Mouse (Mus musculus): ENCODE data around the gene Iffo1. TPM values are rescaled to one million over a fixed set of nuclear protein-coding genes. Genes with fewer than 3 reads are reported as not detected.

The Iffo1 gene
- polyA plus RNA-seq, 1 experiment from 2014 or later, result 8.8 TPM

DNA sequence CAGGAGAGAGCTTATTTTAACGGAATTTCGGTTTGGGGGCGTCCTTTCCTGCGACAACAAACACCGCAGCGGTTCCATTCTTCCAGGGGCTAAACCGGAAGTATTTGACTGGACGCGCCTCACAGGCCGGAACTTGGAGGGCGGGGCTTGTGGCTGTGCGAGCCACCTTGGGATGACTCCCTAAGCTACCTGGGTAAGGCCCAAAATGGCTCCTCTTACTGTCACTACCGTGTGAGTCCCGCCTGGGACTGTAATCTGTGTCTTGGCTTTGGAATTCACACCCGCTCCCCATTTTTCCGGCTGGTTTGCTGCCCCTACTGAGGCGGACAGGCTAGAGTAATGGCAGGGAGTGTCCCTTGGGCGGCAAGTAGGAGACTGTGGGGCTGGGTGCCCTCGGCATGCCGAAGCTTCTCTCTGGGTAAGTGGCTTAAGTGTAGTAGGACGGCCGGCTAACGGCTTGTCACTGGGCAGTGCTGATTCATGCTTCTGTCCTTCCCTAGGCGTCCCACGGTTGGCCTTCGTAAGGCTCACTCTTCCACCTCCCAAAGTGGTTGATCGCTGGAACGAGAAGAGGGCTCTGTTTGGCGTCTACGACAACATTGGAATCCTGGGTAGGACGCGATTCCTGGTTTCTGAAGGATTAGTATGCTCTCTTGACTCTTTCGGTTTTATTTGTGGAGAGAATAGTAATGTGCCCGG, 47.1 kb downstream of the Iffo1 start:
- ATAC-seq (ENCODE audit: insufficient read depth, low FRiP score), result peak; percentile 95

DNA sequence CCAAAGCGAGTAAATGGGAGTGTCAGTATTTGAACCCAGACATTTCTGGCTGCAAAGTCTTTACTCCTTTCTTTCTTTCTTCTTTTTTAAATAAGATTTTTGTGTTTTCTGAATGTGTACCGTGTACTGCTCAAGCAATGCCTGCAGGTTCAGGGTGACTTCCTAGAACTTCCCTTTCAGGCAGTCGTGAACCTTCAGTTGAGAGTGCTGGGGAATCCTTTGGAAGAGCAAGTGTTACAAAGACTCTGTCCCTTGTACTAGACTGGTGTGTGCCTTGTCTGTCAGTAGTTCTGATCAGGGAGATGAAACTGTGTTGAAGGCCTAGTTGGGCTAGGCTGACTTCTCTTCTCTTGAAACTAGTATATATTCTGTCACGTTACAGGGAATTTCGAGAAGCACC, 47.8 kb downstream of the Iffo1 start:
- Histone ChIP-seq H3K4me1 (ENCODE audit: control insufficient read depth, insufficient read depth, low read length) (peaks cover 15% of the 10 kb centered on the region), H3K4me3 (replicated peaks; ENCODE audit: low read length) (peak overlapping the region; percentile 91), H3K9me3 (replicated peaks; ENCODE audit: control insufficient read depth, low read length) (no peaks in the 10 kb centered on the region), H3K36me3 (ENCODE audit: control insufficient read depth, insufficient read depth, low read length) (peaks cover 14% of the 10 kb centered on the region; the same call in 1 of the 2 replicates), H3K4me2 (ENCODE audit: low read depth, low read length) (peak overlapping the region; percentile 74), H3K27ac (ENCODE audit: low read length) (peak overlapping the region; percentile 100), H3K9ac (ENCODE audit: low read length) (peak overlapping the region; percentile 89), H3K27me3 (ENCODE audit: control insufficient read depth, insufficient read depth, low read length) (no peaks in the 10 kb centered on the region)
- WGBS, result 37% methylated on average over 5 of the region's 5 CpGs
- ATAC-seq (ENCODE audit: insufficient read depth, low FRiP score), result no peak

More for the DNA sequence above, 47.1 kb downstream of the Iffo1 start:
- H3K27me3 ChIP-seq (ENCODE audit: control insufficient read depth, insufficient read depth, low read length), result no peaks in the 10 kb centered on the region
- H3K4me1 ChIP-seq (ENCODE audit: control insufficient read depth, insufficient read depth, low read length), result peaks cover 15% of the 10 kb centered on the region
- H3K4me3 ChIP-seq (replicated peaks; ENCODE audit: low read length), result peak overlapping the region; percentile 91
- H3K36me3 ChIP-seq (ENCODE audit: control insufficient read depth, insufficient read depth, low read length), result peaks cover 14% of the 10 kb centered on the region; the same call in 1 of the 2 replicates
- H3K4me2 ChIP-seq (ENCODE audit: low read depth, low read length), result peak overlapping the region; percentile 74
- peak overlapping the region; percentile 89 for H3K9ac ChIP-seq (ENCODE audit: low read length)
- peak overlapping the region; percentile 100 for H3K27ac ChIP-seq (ENCODE audit: low read length)
- WGBS, result under 1% methylated on average over 34 of the region's 34 CpGs
- H3K9me3 ChIP-seq (replicated peaks; ENCODE audit: control insufficient read depth, low read length), result no peaks in the 10 kb centered on the region

DNA sequence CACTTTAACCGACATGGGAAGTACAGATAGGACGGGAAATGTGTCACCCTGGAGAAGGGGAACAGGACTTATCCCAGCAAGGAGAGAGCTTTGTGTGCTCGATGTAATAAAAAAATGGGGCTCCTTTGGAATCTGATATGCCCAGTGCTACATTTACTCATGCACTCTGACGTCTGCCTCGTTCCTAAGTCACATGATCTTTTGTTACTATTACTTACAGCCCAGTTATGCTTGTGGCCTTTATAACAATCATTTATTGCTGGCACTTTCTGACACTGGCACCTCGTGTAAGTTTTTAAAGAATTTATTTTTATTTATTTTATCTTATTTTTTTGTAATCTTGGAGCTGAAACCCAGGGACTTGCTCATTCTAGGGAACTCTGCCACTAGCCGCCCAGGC, 48.3 kb downstream of the Iffo1 start:
- peak overlapping the region; percentile 74; the same call in 1 of the 2 replicates for H3K4me2 ChIP-seq (ENCODE audit: low read depth, low read length)
- peaks cover 15% of the 10 kb centered on the region for H3K4me1 ChIP-seq (ENCODE audit: control insufficient read depth, insufficient read depth, low read length)
- no peak for ATAC-seq (ENCODE audit: insufficient read depth, low FRiP score)
- H3K27me3 ChIP-seq (ENCODE audit: control insufficient read depth, insufficient read depth, low read length), result no peaks in the 10 kb centered on the region
- H3K9ac ChIP-seq (ENCODE audit: low read length), result no peak overlapping the region
- H3K4me3 ChIP-seq (replicated peaks; ENCODE audit: low read length), result no peak overlapping the region
- 55% methylated on average over 7 of the region's 7 CpGs for WGBS
- no peaks in the 10 kb centered on the region for H3K9me3 ChIP-seq (replicated peaks; ENCODE audit: control insufficient read depth, low read length)
- peaks cover 10% of the 10 kb centered on the region; the same call in 1 of the 2 replicates for H3K36me3 ChIP-seq (ENCODE audit: control insufficient read depth, insufficient read depth, low read length)
- H3K27ac ChIP-seq (ENCODE audit: low read length), result no peak overlapping the region

DNA sequence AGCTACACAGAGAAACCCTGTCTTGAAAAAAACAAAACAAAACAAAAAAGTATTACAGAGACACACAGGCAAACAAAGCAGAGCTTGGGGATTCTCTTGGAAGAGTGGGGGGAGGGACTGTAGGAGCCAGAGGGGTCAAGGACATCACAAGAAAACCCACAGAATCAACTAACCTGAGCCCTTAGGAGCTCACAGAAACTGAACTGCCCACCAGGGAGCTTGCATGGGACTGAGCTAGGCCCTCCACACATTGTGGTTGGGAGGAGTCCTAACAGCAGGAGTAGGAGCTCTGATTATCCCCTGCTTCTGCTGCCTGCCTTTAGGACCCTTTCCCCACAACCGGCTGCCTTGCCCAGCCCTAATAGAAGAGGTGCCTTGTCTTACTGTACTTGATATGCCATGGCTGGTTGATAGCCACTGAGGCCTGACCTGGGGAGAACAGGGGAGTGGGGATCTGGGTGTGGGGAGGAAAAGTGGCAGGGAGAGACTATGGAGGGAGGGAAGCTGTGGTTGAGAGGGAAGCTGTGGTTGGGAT, 50.6 kb downstream of the Iffo1 start:
- Histone ChIP-seq H3K36me3 (ENCODE audit: control insufficient read depth, insufficient read depth, low read length) (peaks cover 9% of the 10 kb centered on the region; the same call in 1 of the 2 replicates), H3K4me2 (ENCODE audit: low read depth, low read length) (no peak overlapping the region), H3K9me3 (replicated peaks; ENCODE audit: control insufficient read depth, low read length) (no peaks in the 10 kb centered on the region), H3K9ac (ENCODE audit: low read length) (no peak overlapping the region), H3K27ac (ENCODE audit: low read length) (no peak overlapping the region), H3K27me3 (ENCODE audit: control insufficient read depth, insufficient read depth, low read length) (no peaks in the 10 kb centered on the region), H3K4me1 (ENCODE audit: control insufficient read depth, insufficient read depth, low read length) (peaks cover 12% of the 10 kb centered on the region), H3K4me3 (replicated peaks; ENCODE audit: low read length) (no peak overlapping the region)
- 35% methylated on average over 1 of the region's 1 CpGs for WGBS
- no peak for ATAC-seq (ENCODE audit: insufficient read depth, low FRiP score)

DNA sequence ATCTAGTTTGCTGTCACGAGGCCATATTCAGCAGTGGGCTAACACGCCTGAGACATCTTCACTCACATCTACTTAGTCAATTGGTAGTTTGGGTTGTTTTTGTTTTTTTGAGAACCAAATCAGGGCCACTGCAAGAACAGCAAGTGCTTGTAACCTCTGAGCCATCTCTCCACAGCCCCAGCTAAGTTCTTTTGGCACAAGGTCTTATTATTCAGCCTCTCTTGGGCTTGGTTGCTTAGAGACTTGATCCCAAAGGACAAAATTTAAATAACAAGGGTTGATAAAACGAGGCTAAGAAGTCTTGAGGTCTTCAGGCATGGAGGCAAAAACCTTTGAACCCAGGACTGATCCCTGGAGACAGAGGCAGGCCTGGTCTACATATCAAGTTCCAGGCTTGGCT, 51.3 kb downstream of the Iffo1 start:
- WGBS, result 77% methylated on average over 3 of the region's 3 CpGs

GRCm38 (mm10) chr6:125197166-125197565, 52.1 kb downstream of the Iffo1 start:
- Histone ChIP-seq H3K36me3 (ENCODE audit: control insufficient read depth, insufficient read depth, low read length) (peaks cover 9% of the 10 kb centered on the region; the same call in 1 of the 2 replicates), H3K27ac (ENCODE audit: low read length) (no peak overlapping the region), H3K4me2 (ENCODE audit: low read depth, low read length) (no peak overlapping the region), H3K4me1 (ENCODE audit: control insufficient read depth, insufficient read depth, low read length) (peaks cover 9% of the 10 kb centered on the region), H3K9ac (ENCODE audit: low read length) (no peak overlapping the region), H3K27me3 (ENCODE audit: control insufficient read depth, insufficient read depth, low read length) (no peaks in the 10 kb centered on the region), H3K9me3 (replicated peaks; ENCODE audit: control insufficient read depth, low read length) (no peaks in the 10 kb centered on the region), H3K4me3 (replicated peaks; ENCODE audit: low read length) (no peak overlapping the region)
- ATAC-seq (ENCODE audit: insufficient read depth, low FRiP score), result no peak
- WGBS, result 81% methylated on average over 5 of the region's 5 CpGs

More for the DNA sequence above, 51.3 kb downstream of the Iffo1 start:
- Histone ChIP-seq H3K9me3 (replicated peaks; ENCODE audit: control insufficient read depth, low read length) (no peaks in the 10 kb centered on the region), H3K4me2 (ENCODE audit: low read depth, low read length) (no peak overlapping the region), H3K9ac (ENCODE audit: low read length) (no peak overlapping the region), H3K4me3 (replicated peaks; ENCODE audit: low read length) (no peak overlapping the region), H3K27ac (ENCODE audit: low read length) (no peak overlapping the region), H3K36me3 (ENCODE audit: control insufficient read depth, insufficient read depth, low read length) (peaks cover 9% of the 10 kb centered on the region; the same call in 1 of the 2 replicates), H3K4me1 (ENCODE audit: control insufficient read depth, insufficient read depth, low read length) (peaks cover 9% of the 10 kb centered on the region), H3K27me3 (ENCODE audit: control insufficient read depth, insufficient read depth, low read length) (no peaks in the 10 kb centered on the region)
- no peak for ATAC-seq (ENCODE audit: insufficient read depth, low FRiP score)

DNA sequence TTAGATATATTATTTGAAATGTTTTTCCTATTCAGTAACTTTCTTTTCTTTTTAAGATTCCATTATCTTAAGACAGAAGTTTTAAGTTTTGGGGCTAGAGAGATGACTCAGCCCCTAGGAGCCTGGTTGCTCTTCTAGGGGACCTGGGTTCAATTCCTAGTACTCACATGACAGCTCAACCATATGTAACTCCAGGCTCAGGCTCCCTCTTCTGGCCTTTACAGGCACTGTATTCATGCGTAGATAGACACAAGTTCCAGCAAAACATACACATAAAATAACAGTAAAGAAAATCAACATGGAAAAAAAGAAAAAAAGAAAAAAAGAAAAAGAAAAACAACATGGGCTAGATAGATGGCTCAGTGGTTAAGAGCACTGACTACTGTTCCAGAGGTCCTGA, 65.4 kb downstream of the Iffo1 start:
- H3K9me3 ChIP-seq (replicated peaks; ENCODE audit: control insufficient read depth, low read length), result no peaks in the 10 kb centered on the region
- no peak overlapping the region for H3K9ac ChIP-seq (ENCODE audit: low read length)
- H3K27me3 ChIP-seq (ENCODE audit: control insufficient read depth, insufficient read depth, low read length), result no peaks in the 10 kb centered on the region
- H3K27ac ChIP-seq (ENCODE audit: low read length), result no peak overlapping the region
- H3K4me3 ChIP-seq (replicated peaks; ENCODE audit: low read length), result no peak overlapping the region
- ATAC-seq (ENCODE audit: insufficient read depth, low FRiP score), result no peak
- no peak overlapping the region for H3K4me2 ChIP-seq (ENCODE audit: low read depth, low read length)
- no peaks in the 10 kb centered on the region for H3K4me1 ChIP-seq (ENCODE audit: control insufficient read depth, insufficient read depth, low read length)
- 89% methylated on average over 1 of the region's 1 CpGs for WGBS
- H3K36me3 ChIP-seq (ENCODE audit: control insufficient read depth, insufficient read depth, low read length), result no peaks in the 10 kb centered on the region

Small RNA genes within 50 kb of the gene (microRNA-seq; reads per million reads assigned to microRNA genes)
- 1.3 reads per million for gene Mir3098
- gene Mir7045, result 0.50 reads per million

Other genes starting within 250 kb of the Iffo1 start
- 1.2 and 1.3 TPM in 2 replicates for gene Lag3, start 233.5 kb upstream of the Iffo1 start, polyA plus RNA-seq (2015; fragmentation: Nextera tagmentation; extraction: Ambion mirVana)
- 177 and 180 TPM in 2 replicates for gene Ptms, start 225.1 kb upstream of the Iffo1 start, polyA plus RNA-seq (2015; fragmentation: Nextera tagmentation; extraction: Ambion mirVana)
- gene Mlf2, start 213.9 kb upstream of the Iffo1 start, polyA plus RNA-seq (2015; fragmentation: Nextera tagmentation; extraction: Ambion mirVana), result 283 and 299 TPM in 2 replicates
- gene Cops7a, start 179.7 kb upstream of the Iffo1 start, polyA plus RNA-seq (2015; fragmentation: Nextera tagmentation; extraction: Ambion mirVana), result 140 and 156 TPM in 2 replicates
- 4.0 and 4.2 TPM in 2 replicates for gene Pianp, start 148.5 kb upstream of the Iffo1 start, polyA plus RNA-seq (2015; fragmentation: Nextera tagmentation; extraction: Ambion mirVana)
- gene Zfp384, start 136.1 kb upstream of the Iffo1 start, polyA plus RNA-seq (2015; fragmentation: Nextera tagmentation; extraction: Ambion mirVana), result 9.3 and 12.8 TPM in 2 replicates
- gene Ing4, start 105.5 kb upstream of the Iffo1 start, polyA plus RNA-seq (2015; fragmentation: Nextera tagmentation; extraction: Ambion mirVana), result 114 and 115 TPM in 2 replicates
- gene Acrbp, start 95.6 kb upstream of the Iffo1 start, polyA plus RNA-seq (2015; fragmentation: Nextera tagmentation; extraction: Ambion mirVana), result 10.6 and 12.9 TPM in 2 replicates
- gene Lpar5, start 77.3 kb upstream of the Iffo1 start, polyA plus RNA-seq (2015; fragmentation: Nextera tagmentation; extraction: Ambion mirVana), result 9.5 and 13.6 TPM in 2 replicates
- gene Chd4, start 49.3 kb upstream of the Iffo1 start, polyA plus RNA-seq (2015; fragmentation: Nextera tagmentation; extraction: Ambion mirVana), result 42.6 and 46.3 TPM in 2 replicates
- 56.6 and 57.9 TPM in 2 replicates for gene Nop2, start 13.3 kb upstream of the Iffo1 start, polyA plus RNA-seq (2015; fragmentation: Nextera tagmentation; extraction: Ambion mirVana)
- 1,523 and 1,787 TPM in 2 replicates for gene Gapdh, start 21.2 kb downstream of the Iffo1 start, polyA plus RNA-seq (2015; fragmentation: Nextera tagmentation; extraction: Ambion mirVana)
- 90.3 and 102 TPM in 2 replicates for gene Ncapd2, start 46.5 kb downstream of the Iffo1 start, polyA plus RNA-seq (2015; fragmentation: Nextera tagmentation; extraction: Ambion mirVana)
- gene Mrpl51, start 46.6 kb downstream of the Iffo1 start, polyA plus RNA-seq (2015; fragmentation: Nextera tagmentation; extraction: Ambion mirVana), result 212 and 232 TPM in 2 replicates
- gene Vamp1, start 70.3 kb downstream of the Iffo1 start, polyA plus RNA-seq (2015; fragmentation: Nextera tagmentation; extraction: Ambion mirVana), result 6.9 and 7.4 TPM in 2 replicates
- gene Tapbpl, start 86.6 kb downstream of the Iffo1 start, polyA plus RNA-seq (2015; fragmentation: Nextera tagmentation; extraction: Ambion mirVana), result 9.0 and 9.6 TPM in 2 replicates
- gene Cd27, start 91.8 kb downstream of the Iffo1 start, polyA plus RNA-seq (2015; fragmentation: Nextera tagmentation; extraction: Ambion mirVana), result 2.5 and 2.7 TPM in 2 replicates
- 0.26 TPM in 1 of 2 replicates, not detected in the other for gene Tuba3a, start 140.8 kb downstream of the Iffo1 start, polyA plus RNA-seq (2015; fragmentation: Nextera tagmentation; extraction: Ambion mirVana)
- 69.4 and 73.1 TPM in 2 replicates for gene Ltbr, start 168.6 kb downstream of the Iffo1 start, polyA plus RNA-seq (2015; fragmentation: Nextera tagmentation; extraction: Ambion mirVana)
- 5.8 and 9.7 TPM in 2 replicates for gene Scnn1a, start 175.4 kb downstream of the Iffo1 start, polyA plus RNA-seq (2015; fragmentation: Nextera tagmentation; extraction: Ambion mirVana)
- gene Tnfrsf1a, start 204.1 kb downstream of the Iffo1 start, polyA plus RNA-seq (2015; fragmentation: Nextera tagmentation; extraction: Ambion mirVana), result 82.6 and 91.1 TPM in 2 replicates
- 6.3 and 8.2 TPM in 2 replicates for gene Plekhg6, start 235.6 kb downstream of the Iffo1 start, polyA plus RNA-seq (2015; fragmentation: Nextera tagmentation; extraction: Ambion mirVana)

Data from stomach, embryonic 16.5 days (tissue).